In genomic region chr13:55261521-55261920, GRCm38 (mm10) we compare ENCODE assay signal across 14 mouse cellular contexts.
"Had no signal": no experiment of that assay in that cellular context is flagged by ENCODE, and none has a peak within 500 bp of the region (broad histone marks: within the 10 kb centered on the region; RNA-seq: fewer than 3 reads in every experiment).

No protein-coding gene starts in this region.

- H3K27ac ChIP-seq: lung, embryonic 15.5 days; macrophage; midbrain, embryonic 13.5 days; midbrain, embryonic 15.5 days; neural tube, embryonic 12.5 days; stomach, embryonic 15.5 days had no signal

- H3K4me3 ChIP-seq: lung, embryonic 15.5 days; megakaryocyte, embryonic 14.5 days; midbrain, embryonic 13.5 days; midbrain, embryonic 15.5 days; neural tube, embryonic 12.5 days; stomach, embryonic 15.5 days had no signal

- DNase-seq: lung, adult 2 months; lung, postnatal 14 days; lung, postnatal 36 days; right cerebral cortex, postnatal 14 days; thymus, adult 18-20 months; thymus, postnatal 14 days; thymus, postnatal 36 days had no signal
